Mouse (Mus musculus) stomach, embryonic 15.5 days (tissue): Measurements from ENCODE around the gene Eed. TPM values are rescaled to one million over a fixed set of nuclear protein-coding genes. Genes with fewer than 3 reads are reported as not detected.
A peak's percentile ranks its signal among the peaks of the same experiment; 100 is the strongest.

Experiments used
- ATAC-seq: fragments of 200-750 bp; cut with Nextera tagmentation; 2 replicates; pipeline ENCODE4 v1.8.0; 2017; ENCODE audit warnings: low read depth, moderate number of reproducible peaks, moderate TSS enrichment; ENCODE audit not compliant: insufficient read depth, low FRiP score
- H3K27ac ChIP-seq: fragments of 300-500 bp; sonication (generic); 2 replicates; pipeline ENCODE4 v1.5.1; 2015; ENCODE audit warnings: mild to moderate bottlenecking, inconsistent platforms
- H3K27me3 ChIP-seq: fragments of 300-500 bp; sonication (generic); replicated peaks from 2 replicates; pipeline ENCODE4 v1.6.1; 2015; ENCODE audit warnings: inconsistent platforms
- H3K36me3 ChIP-seq: fragments of 300-500 bp; sonication (generic); 2 replicates; pipeline ENCODE4 v1.6.1; 2015; ENCODE audit warnings: inconsistent platforms
- H3K4me1 ChIP-seq: fragments of 300-500 bp; sonication (generic); 2 replicates; pipeline ENCODE4 v1.6.1; 2015; ENCODE audit warnings: inconsistent platforms
- H3K4me2 ChIP-seq: fragments of 300-500 bp; sonication (generic); 2 replicates; pipeline ENCODE4 v1.6.1; 2015; ENCODE audit warnings: mild to moderate bottlenecking, inconsistent platforms
- H3K4me3 ChIP-seq: fragments of 300-500 bp; sonication (generic); replicated peaks from 2 replicates; pipeline ENCODE4 v1.5.1; 2015; ENCODE audit warnings: inconsistent platforms
- H3K9ac ChIP-seq: fragments of 300-500 bp; sonication (generic); 2 replicates; pipeline ENCODE4 v1.6.1; 2015; ENCODE audit warnings: inconsistent platforms
- H3K9me3 ChIP-seq: fragments of 300-500 bp; sonication (generic); 2 replicates; pipeline ENCODE4 v1.6.1; 2016; ENCODE audit warnings: inconsistent platforms
- WGBS: fragments of 180-500 bp; shearing (Covaris S2); methylation state at CpG from one replicate; pipeline ENCODE4 v1.1.7; 2015; 5-methylcytosine and 5-hydroxymethylcytosine counted together
- polyA plus RNA-seq: library from polyadenylated mRNA; unstranded; fragments of >200 nt; fragmentation: Nextera tagmentation; extraction: Ambion mirVana; gene quantifications from 2 replicates; pipeline ENCODE4 v1.2.1, GENCODE M21; 2015

Eed gene
- polyA plus RNA-seq, 1 experiment from 2014 or later: 68.5 TPM

GRCm38 (mm10) chr7:89979432-89980130, 1.2 kb downstream of the Eed start:
- no peak for ATAC-seq
- H3K27ac ChIP-seq: peak overlapping the region; percentile 100

GRCm38 (mm10) chr7:89976796-89977195, 4.0 kb downstream of the Eed start:
- 91% methylated on average over 7 of the region's 7 CpGs for WGBS

More at GRCm38 (mm10) chr7:89979432-89980130, 1.2 kb downstream of the Eed start:
- Histone ChIP-seq H3K4me2 (peak overlapping the region; percentile 63), H3K27me3 (no peaks in the 10 kb centered on the region), H3K4me3 (peak overlapping the region; percentile 86), H3K9ac (peak overlapping the region; percentile 82), H3K4me1 (0 out of 2 replicates have a peak, but pooled peaks cover 6% of the 10 kb centered on the region), H3K36me3 (peaks cover 11% of the 10 kb centered on the region), H3K9me3 (no peaks in the 10 kb centered on the region)
- WGBS: 2% methylated on average over 23 of the region's 23 CpGs

GRCm38 (mm10) chr7:89975571-89975970, 5.2 kb downstream of the Eed start:
- H3K4me3 ChIP-seq: no peak overlapping the region
- no peak overlapping the region for H3K9ac ChIP-seq
- no peak overlapping the region for H3K4me2 ChIP-seq
- no peaks in the 10 kb centered on the region for H3K27me3 ChIP-seq
- H3K9me3 ChIP-seq: no peaks in the 10 kb centered on the region
- H3K4me1 ChIP-seq: 0 out of 2 replicates have a peak, but pooled peaks cover 3% of the 10 kb centered on the region
- 89% methylated on average over 1 of the region's 1 CpGs for WGBS
- no peak for ATAC-seq
- H3K36me3 ChIP-seq: peaks cover 27% of the 10 kb centered on the region
- no peak overlapping the region for H3K27ac ChIP-seq

More at GRCm38 (mm10) chr7:89976796-89977195, 4.0 kb downstream of the Eed start:
- H3K36me3 ChIP-seq: peaks cover 27% of the 10 kb centered on the region
- no peak overlapping the region for H3K4me3 ChIP-seq
- H3K27ac ChIP-seq: no peak overlapping the region
- no peak overlapping the region for H3K9ac ChIP-seq
- no peak overlapping the region for H3K4me2 ChIP-seq
- ATAC-seq: no peak
- H3K27me3 ChIP-seq: no peaks in the 10 kb centered on the region
- 0 out of 2 replicates have a peak, but pooled peaks cover 6% of the 10 kb centered on the region for H3K4me1 ChIP-seq
- no peaks in the 10 kb centered on the region for H3K9me3 ChIP-seq

- H3K27ac ChIP-seq: no peak overlapping the region
- H3K4me2 ChIP-seq: no peak overlapping the region
- H3K4me3 ChIP-seq: no peak overlapping the region
- peaks cover 35% of the 10 kb centered on the region for H3K36me3 ChIP-seq
- no peaks in the 10 kb centered on the region for H3K4me1 ChIP-seq
- no peaks in the 10 kb centered on the region for H3K27me3 ChIP-seq
- H3K9ac ChIP-seq: no peak overlapping the region
- no peaks in the 10 kb centered on the region for H3K9me3 ChIP-seq
- 76% methylated on average over 2 of the region's 2 CpGs for WGBS
- ATAC-seq: no peak
These were observed 13.5 kb downstream of the Eed start for GRCm38 (mm10) chr7:89967235-89967634.

GRCm38 (mm10) chr7:89966771-89967170, 14.0 kb downstream of the Eed start:
- Histone ChIP-seq H3K27me3 (no peaks in the 10 kb centered on the region), H3K9me3 (no peaks in the 10 kb centered on the region), H3K36me3 (peaks cover 33% of the 10 kb centered on the region), H3K27ac (no peak overlapping the region), H3K4me1 (no peaks in the 10 kb centered on the region), H3K9ac (no peak overlapping the region), H3K4me3 (no peak overlapping the region), H3K4me2 (no peak overlapping the region)
- no peak for ATAC-seq
- WGBS: 80% methylated on average over 1 of the region's 1 CpGs

- H3K9ac ChIP-seq: no peak overlapping the region
- no peak overlapping the region for H3K4me3 ChIP-seq
- H3K9me3 ChIP-seq: no peaks in the 10 kb centered on the region
- H3K27me3 ChIP-seq: no peaks in the 10 kb centered on the region
- H3K27ac ChIP-seq: no peak overlapping the region
- no peak; the same call in 1 of the 2 replicates for ATAC-seq
- no peak overlapping the region for H3K4me2 ChIP-seq
- H3K4me1 ChIP-seq: no peaks in the 10 kb centered on the region
- H3K36me3 ChIP-seq: peaks cover 23% of the 10 kb centered on the region
These were observed 17.6 kb downstream of the Eed start for GRCm38 (mm10) chr7:89963135-89963534.

GRCm38 (mm10) chr7:89957300-89957699, 23.5 kb downstream of the Eed start:
- H3K9me3 ChIP-seq: no peaks in the 10 kb centered on the region
- H3K27ac ChIP-seq: no peak overlapping the region
- no peak for ATAC-seq
- no peak overlapping the region for H3K4me2 ChIP-seq
- H3K4me3 ChIP-seq: no peak overlapping the region
- H3K9ac ChIP-seq: no peak overlapping the region
- no peaks in the 10 kb centered on the region for H3K4me1 ChIP-seq
- peaks cover 20% of the 10 kb centered on the region for H3K36me3 ChIP-seq
- no peaks in the 10 kb centered on the region for H3K27me3 ChIP-seq
- 23% methylated on average over 5 of the region's 5 CpGs for WGBS

DNA sequence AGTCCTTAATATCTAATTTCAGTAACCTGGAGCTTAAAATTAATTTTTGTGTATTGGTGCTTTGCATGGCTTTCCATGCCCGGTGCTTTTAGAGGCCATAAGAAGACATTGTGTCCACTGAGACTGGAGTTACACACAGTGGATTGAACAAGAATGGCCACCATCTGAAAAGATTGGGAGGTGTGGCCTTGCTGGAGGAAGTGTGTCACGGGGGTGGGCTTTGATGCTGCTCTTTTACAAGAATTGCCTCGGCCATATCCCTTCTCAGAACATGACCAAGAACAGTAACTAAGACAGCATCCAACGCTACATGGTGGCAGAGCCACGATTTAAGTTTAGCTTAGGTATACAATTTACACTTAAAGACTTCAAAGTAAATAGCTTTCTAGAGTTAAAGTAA, 26.5 kb downstream of the Eed start:
- H3K27me3 ChIP-seq: no peaks in the 10 kb centered on the region
- no peaks in the 10 kb centered on the region for H3K4me1 ChIP-seq
- H3K27ac ChIP-seq: no peak overlapping the region
- no peak overlapping the region for H3K4me3 ChIP-seq
- H3K4me2 ChIP-seq: no peak overlapping the region
- H3K36me3 ChIP-seq: peaks cover 16% of the 10 kb centered on the region
- ATAC-seq: no peak
- 66% methylated on average over 5 of the region's 5 CpGs for WGBS
- no peaks in the 10 kb centered on the region for H3K9me3 ChIP-seq
- no peak overlapping the region for H3K9ac ChIP-seq

GRCm38 (mm10) chr7:89949403-89949802, 31.4 kb downstream of the Eed start:
- Histone ChIP-seq H3K9me3 (no peaks in the 10 kb centered on the region), H3K36me3 (0 out of 2 replicates have a peak, but pooled peaks cover 3% of the 10 kb centered on the region), H3K4me1 (no peaks in the 10 kb centered on the region), H3K27me3 (no peaks in the 10 kb centered on the region), H3K9ac (no peak overlapping the region), H3K4me2 (no peak overlapping the region), H3K4me3 (no peak overlapping the region), H3K27ac (no peak overlapping the region)
- WGBS: 52% methylated on average over 4 of the region's 4 CpGs
- ATAC-seq: no peak

DNA sequence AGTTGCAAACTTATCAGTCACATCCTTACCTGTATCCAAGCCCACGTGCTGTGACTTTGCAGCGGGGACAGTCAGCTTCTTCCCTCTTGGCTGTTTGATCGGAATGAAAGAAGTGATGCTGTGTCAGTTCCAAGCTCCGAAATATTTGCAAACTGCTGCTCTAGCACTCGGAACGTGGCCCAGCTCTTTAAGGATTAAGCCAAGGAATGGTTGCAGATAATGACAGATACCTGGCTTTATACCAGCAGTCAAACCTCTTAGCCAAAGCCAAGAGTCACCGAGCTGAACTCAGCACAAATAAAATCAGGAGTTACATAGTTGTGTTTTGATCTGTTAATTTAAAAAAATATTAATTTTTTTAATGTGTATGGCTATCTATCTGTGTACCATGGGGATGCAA, 32.8 kb downstream of the Eed start:
- Histone ChIP-seq H3K36me3 (no peaks in the 10 kb centered on the region), H3K9me3 (no peaks in the 10 kb centered on the region), H3K27ac (no peak overlapping the region), H3K4me1 (no peaks in the 10 kb centered on the region), H3K9ac (no peak overlapping the region), H3K27me3 (no peaks in the 10 kb centered on the region), H3K4me3 (no peak overlapping the region), H3K4me2 (no peak overlapping the region)
- WGBS: 72% methylated on average over 7 of the region's 7 CpGs
- no peak for ATAC-seq

GRCm38 (mm10) chr7:89940571-89941463, 40.0 kb downstream of the Eed start, which contains the start of gene Hikeshi:
TSS of gene Hikeshi (minus strand) at chr7:89941204.
- H3K27ac ChIP-seq: peak within 1 kb of the TSS; percentile 85
- peak within 1 kb of the TSS; percentile 80 for H3K9ac ChIP-seq
- H3K4me3 ChIP-seq: peak within 1 kb of the TSS; percentile 88
- H3K9me3 ChIP-seq: no peaks in the 10 kb centered on the region
- no peaks in the 10 kb centered on the region for H3K27me3 ChIP-seq
- ATAC-seq: peak; percentile 99
- H3K36me3 ChIP-seq: no peaks in the 10 kb centered on the region
- H3K4me2 ChIP-seq: peak within 1 kb of the TSS; percentile 57
- under 1% methylated on average over 45 of the region's 45 CpGs for WGBS
- peaks cover 3% of the 10 kb centered on the region; the same call in 1 of the 2 replicates for H3K4me1 ChIP-seq
